Mouse (Mus musculus): ENCODE measurements around the gene Vmn2r78. TPM values are rescaled to one million over a fixed set of nuclear protein-coding genes. Genes with fewer than 3 reads are reported as not detected.

Vmn2r78 gene
- not detected in 2 replicates for polyA plus RNA-seq (2012; rRNA removed)

DNA sequence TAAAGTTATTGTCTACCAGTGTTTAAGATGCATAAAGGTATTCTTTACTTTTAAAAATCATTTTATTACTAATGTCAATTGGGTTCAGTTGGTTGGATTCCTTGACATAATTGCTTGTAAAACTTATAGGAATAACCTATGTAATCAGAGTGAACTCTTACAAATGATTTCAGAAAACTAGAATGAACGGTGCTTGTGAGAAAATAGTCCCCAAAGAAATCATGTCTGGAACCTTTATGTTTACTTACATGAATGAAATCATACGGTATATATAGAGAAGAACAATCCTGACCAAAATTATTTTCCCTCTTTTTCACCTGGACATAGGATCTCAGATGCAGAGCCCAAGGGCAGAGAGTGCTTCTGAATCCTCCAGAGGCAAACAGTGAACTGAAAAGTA, at the start of gene Vmn2r78:
Vmn2r78 (plus strand) TSS at position 301 of the 400 bp plus-strand sequence.

DNA sequence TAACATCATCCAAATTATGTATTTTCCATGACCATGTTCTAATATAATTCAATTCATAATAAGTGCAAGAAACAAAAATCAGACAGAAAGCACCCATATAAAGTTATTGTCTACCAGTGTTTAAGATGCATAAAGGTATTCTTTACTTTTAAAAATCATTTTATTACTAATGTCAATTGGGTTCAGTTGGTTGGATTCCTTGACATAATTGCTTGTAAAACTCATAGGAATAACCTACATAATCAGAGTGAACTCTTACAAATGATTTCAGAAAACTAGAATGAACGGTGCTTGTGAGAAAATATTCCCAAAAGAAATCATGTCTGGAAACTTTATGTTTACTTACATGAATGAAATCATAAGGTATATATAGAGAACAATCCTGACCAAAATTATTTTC, 80.9 kb downstream of the Vmn2r78 start, which contains the start of gene Vmn2r79:
Vmn2r79 (plus strand) TSS at position 301 of the 400 bp plus-strand sequence.

Other genes with a start within 250 kb of the Vmn2r78 start
- not detected in 2 replicates for gene Olfr292, start 226.8 kb upstream of the Vmn2r78 start, polyA plus RNA-seq (2012; rRNA removed)
- not detected in 2 replicates for gene Folh1, start 139.2 kb upstream of the Vmn2r78 start, polyA plus RNA-seq (2012; rRNA removed)
- gene Vmn2r77, start 120.1 kb upstream of the Vmn2r78 start, polyA plus RNA-seq (2012; rRNA removed): not detected in 2 replicates
- gene Vmn2r79, start 81.0 kb downstream of the Vmn2r78 start, polyA plus RNA-seq (2012; rRNA removed): not detected in 2 replicates